Mouse (Mus musculus): ENCODE measurements around the gene Ppp1r13b. TPM values are rescaled to one million over a fixed set of nuclear protein-coding genes. Genes with fewer than 3 reads are reported as not detected.

Gene Ppp1r13b
- total and polyA plus RNA-seq, 3 experiments: 1.5 to 8.7 TPM; not detected in 1

DNA sequence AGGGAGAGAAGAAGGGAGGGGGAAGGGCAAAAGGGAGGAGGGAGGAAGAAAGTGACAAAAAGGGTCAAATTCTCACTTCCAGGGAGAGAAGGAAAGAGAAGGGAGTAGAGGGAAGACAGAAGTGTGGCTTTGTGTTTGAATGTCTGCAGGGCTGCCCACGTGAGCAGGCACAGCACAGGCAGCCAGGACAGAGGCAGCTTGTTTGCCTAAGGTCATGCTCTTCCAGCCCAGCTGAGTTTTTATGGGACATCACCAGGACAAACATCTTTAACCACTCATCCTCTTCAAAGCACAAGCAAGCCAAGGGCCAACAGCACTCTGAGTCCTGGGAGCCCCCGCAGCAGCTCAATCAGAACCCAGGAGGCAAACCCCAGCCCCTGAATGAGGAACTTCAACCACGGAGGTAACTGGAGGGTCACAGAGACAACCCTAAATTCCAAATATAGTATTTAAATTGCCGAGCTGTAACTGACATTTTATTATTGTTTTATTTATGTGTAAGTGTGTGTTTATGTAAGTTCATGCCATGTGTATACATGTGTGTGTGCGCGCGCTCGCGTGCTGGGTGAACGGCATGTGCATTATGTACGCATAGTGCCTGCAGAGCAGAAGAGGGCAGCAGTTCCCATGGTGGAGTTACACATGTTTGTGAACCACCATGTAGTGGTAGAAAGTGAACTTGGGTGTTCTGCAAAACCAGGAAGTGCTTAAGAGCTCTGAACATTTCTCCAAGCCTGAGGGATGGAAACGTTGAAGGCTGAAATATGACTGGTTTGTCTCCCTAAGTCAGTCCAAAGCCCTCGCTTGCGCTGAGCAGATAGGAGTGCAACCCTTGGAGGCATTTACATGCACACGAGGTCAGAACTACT is 65.1 kb downstream of the Ppp1r13b start:
- H3K27me3 ChIP-seq (ENCODE audit: control insufficient read depth in 1 of 2, insufficient read depth in 2 of 2, low read length in 2 of 2): no peaks in the 10 kb centered on the region
- TF ChIP-seq TAL1 (IDR thresholded peaks at IDR 0.05; ENCODE audit: low read length) (no peak), CTCF (IDR thresholded peaks at IDR 0.05 in 2 of 3, conservative IDR thresholded peaks at IDR 0.05 in 1 of 3; ENCODE audit: control insufficient read depth in 1 of 3, insufficient read depth in 1 of 3, low read depth in 2 of 3, low read length in 3 of 3, poor library complexity in 1 of 3, severe bottlenecking in 1 of 3) (no peak), ZKSCAN1 (IDR thresholded peaks at IDR 0.05; ENCODE audit: low read depth, low read length) (no peak), MAX (IDR thresholded peaks at IDR 0.05; ENCODE audit: low read length) (no peak), MYC (IDR thresholded peaks at IDR 0.05; ENCODE audit: low read depth, low read length) (no peak), NELFE (IDR thresholded peaks at IDR 0.05; ENCODE audit: low read depth, low read length) (no peak), HCFC1 (IDR thresholded peaks at IDR 0.05; ENCODE audit: low read depth, low read length) (no peak), POLR2AphosphoS5 (IDR thresholded peaks at IDR 0.05; ENCODE audit: borderline replicate concordance, low read depth, low read length) (no peak), SIN3A (IDR thresholded peaks at IDR 0.05; ENCODE audit: low read length) (no peak), TBP (IDR thresholded peaks at IDR 0.05; ENCODE audit: low read depth, low read length) (no peak), ZC3H11A (IDR thresholded peaks at IDR 0.05; ENCODE audit: low read depth, low read length) (no peak), POLR2AphosphoS2 (IDR thresholded peaks at IDR 0.05; ENCODE audit: low read length) (no peak), USF1 (IDR thresholded peaks at IDR 0.05; ENCODE audit: low read depth, low read length) (no peak), MAFK (IDR thresholded peaks at IDR 0.05; ENCODE audit: borderline replicate concordance, low read depth, low read length) (no peak), EP300 (IDR thresholded peaks at IDR 0.05; ENCODE audit: low read depth in 1 of 2, low read length in 2 of 2) (no peak), ELF1 (IDR thresholded peaks at IDR 0.05; ENCODE audit: low read depth, low read length) (no peak), JUND (IDR thresholded peaks at IDR 0.05; ENCODE audit: low read depth, low read length) (no peak), ETS1 (IDR thresholded peaks at IDR 0.05; ENCODE audit: low read depth, low read length) (no peak)
- peak; percentile 57 for DNase-seq (ENCODE audit: low read depth, low spot score)
- H3K36me3 ChIP-seq (ENCODE audit: control insufficient read depth in 1 of 2, insufficient read depth in 2 of 2, low read length in 2 of 2): peaks cover 0 to 10% of the 10 kb centered on the region in 2 experiments; a peak in 2 of 4 replicates
- peak overlapping the region; percentile 3; the same call in 1 of the 2 replicates for H3K27ac ChIP-seq (ENCODE audit: control insufficient read depth, low read depth, low read length)
- 0 out of 2 replicates have a peak overlapping the region, but pooled peaks have one; percentile 7 for H3K9ac ChIP-seq (ENCODE audit: control insufficient read depth, low read depth, low read length, poor library complexity, severe bottlenecking)
- no peak overlapping the region for H3K4me3 ChIP-seq (ENCODE audit: control insufficient read depth in 1 of 2, insufficient read depth in 1 of 2, low read depth in 2 of 2, low read length in 2 of 2)
- H3K4me1 ChIP-seq (ENCODE audit: control insufficient read depth in 1 of 2, insufficient read depth in 2 of 2, low read length in 2 of 2): peaks cover 7 to 14% of the 10 kb centered on the region in 2 experiments
- H3K9me3 ChIP-seq (replicated peaks; ENCODE audit: insufficient read depth, low read length): no peaks in the 10 kb centered on the region
- no peaks in the 10 kb centered on the region for H3K79me2 ChIP-seq (ENCODE audit: control insufficient read depth, insufficient read depth, low read length, poor library complexity)

DNA sequence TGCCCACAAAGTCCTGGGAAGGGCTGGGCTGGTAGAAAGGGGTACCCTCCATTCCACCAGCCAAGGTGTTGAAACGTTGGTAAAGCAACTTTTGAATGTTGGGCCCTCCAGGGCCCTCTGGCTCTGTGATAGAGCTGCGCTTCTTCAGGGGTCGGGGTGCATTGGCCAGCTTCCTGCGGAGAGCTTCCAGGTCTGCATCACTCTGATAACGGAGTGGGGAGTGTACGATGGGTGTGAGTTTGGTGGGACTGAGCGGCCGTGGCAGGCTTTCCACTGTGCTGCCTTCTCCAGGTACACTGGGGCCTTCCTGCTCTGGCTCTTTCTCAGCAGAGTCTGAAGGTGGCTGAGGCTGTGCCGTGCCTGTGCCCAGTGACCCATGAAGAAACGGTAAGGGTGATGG is 74.5 kb downstream of the Ppp1r13b start:
- Histone ChIP-seq H3K9ac (ENCODE audit: control insufficient read depth, low read depth, low read length, poor library complexity, severe bottlenecking) (no peak overlapping the region), H3K79me2 (ENCODE audit: control insufficient read depth, insufficient read depth, low read length, poor library complexity) (no peaks in the 10 kb centered on the region), H3K36me3 (ENCODE audit: control insufficient read depth in 1 of 2, insufficient read depth in 2 of 2, low read length in 2 of 2) (no peaks in the 10 kb centered on the region), H3K9me3 (replicated peaks; ENCODE audit: insufficient read depth, low read length) (no peaks in the 10 kb centered on the region), H3K4me1 (ENCODE audit: control insufficient read depth in 1 of 2, insufficient read depth in 2 of 2, low read length in 2 of 2) (no peaks in the 10 kb centered on the region), H3K27ac (ENCODE audit: control insufficient read depth, low read depth, low read length) (no peak overlapping the region), H3K27me3 (ENCODE audit: control insufficient read depth in 1 of 2, insufficient read depth in 2 of 2, low read length in 2 of 2) (no peaks in the 10 kb centered on the region), H3K4me3 (ENCODE audit: control insufficient read depth in 1 of 2, insufficient read depth in 1 of 2, low read depth in 2 of 2, low read length in 2 of 2) (no peak overlapping the region)
- DNase-seq (ENCODE audit: low read depth, low spot score): no peak
- TF ChIP-seq ZMIZ1 (IDR thresholded peaks at IDR 0.05; ENCODE audit: low read depth, low read length): no peak
- no peak for TF ChIP-seq USF1 (IDR thresholded peaks at IDR 0.05; ENCODE audit: low read depth, low read length)
- no peak for TF ChIP-seq ETS1 (IDR thresholded peaks at IDR 0.05; ENCODE audit: low read depth, low read length)
- no peak for TF ChIP-seq USF2 (IDR thresholded peaks at IDR 0.05; ENCODE audit: borderline replicate concordance in 1 of 2, insufficient read depth in 1 of 2, low read depth in 1 of 2, low read length in 2 of 2)

Data from MEL (cell line).